Mouse (Mus musculus) neutrophil, adult 5-6 weeks (primary cell): Measurements from ENCODE around the gene Tpbpb. TPM values are rescaled to one million over a fixed set of nuclear protein-coding genes. Genes with fewer than 3 reads are reported as not detected.
"Not testable (repeated sequence)": the region's sequence is repeated elsewhere in the genome, so short reads cannot be mapped to it uniquely, and the experiment has no call there.

Source experiments
- ATAC-seq: fragments of 151-379, 151-347 bp; 2 replicates; pipeline ENCODE4 v1.8.0; 2017; ENCODE audit warnings: mild to moderate bottlenecking, moderate TSS enrichment; ENCODE audit not compliant: insufficient number of reproducible peaks, poor library complexity, low FRiP score, severe bottlenecking; ENCODE audit errors: extremely low read depth
- total RNA-seq: library from RNA; stranded (forward); fragments of 200-1000 nt; gene quantifications from 2 replicates; pipeline ENCODE4 v1.2.3, GENCODE M21; 2017

Tpbpb gene
- total RNA-seq, result not detected in 2 replicates

DNA sequence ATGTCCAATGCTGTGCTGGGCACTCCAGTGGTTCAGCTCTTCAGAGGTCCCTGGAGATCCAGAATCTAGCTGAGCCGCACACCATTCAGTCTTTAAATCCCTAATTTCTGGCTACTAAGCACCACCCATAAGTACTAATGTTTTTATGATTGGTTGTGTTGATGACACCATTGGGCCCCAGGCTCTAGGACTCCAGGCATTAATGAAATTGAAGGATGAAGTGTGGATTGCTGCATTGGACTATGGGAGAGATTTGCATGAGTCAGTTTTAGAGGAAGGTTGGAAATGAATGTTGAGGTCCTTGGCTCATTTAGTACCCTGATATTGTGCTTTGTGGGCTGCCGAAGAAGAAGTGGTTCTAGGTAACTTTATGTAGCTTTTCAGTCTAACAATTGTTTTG, at the start of gene Tpbpb:
TSS of gene Tpbpb (minus strand) at position 101 of the 400 bp plus-strand sequence.
- not testable (repeated sequence) for ATAC-seq

DNA sequence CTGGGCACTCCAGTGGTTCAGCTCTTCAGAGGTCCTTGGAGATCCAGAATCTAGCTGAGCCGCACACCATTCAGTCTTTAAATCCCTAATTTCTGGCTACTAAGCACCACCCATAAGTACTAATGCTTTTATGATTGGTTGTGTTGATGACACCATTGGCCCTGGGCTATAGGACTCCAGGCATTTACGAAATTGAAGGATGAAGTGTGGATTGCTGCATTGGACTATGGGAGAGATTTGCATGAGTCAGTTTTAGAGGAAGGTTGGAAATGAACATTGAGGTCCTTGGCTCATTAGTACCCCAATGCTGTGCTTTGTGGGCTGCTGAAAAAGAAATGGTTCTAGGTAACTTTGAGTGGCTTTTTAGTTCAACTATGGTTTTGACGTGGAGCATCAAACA, 37.2 kb upstream of the Tpbpb start, which contains the start of gene Tpbpa:
TSS of gene Tpbpa (minus strand) at position 101 of the 400 bp plus-strand sequence.
- not testable (repeated sequence) for ATAC-seq

DNA sequence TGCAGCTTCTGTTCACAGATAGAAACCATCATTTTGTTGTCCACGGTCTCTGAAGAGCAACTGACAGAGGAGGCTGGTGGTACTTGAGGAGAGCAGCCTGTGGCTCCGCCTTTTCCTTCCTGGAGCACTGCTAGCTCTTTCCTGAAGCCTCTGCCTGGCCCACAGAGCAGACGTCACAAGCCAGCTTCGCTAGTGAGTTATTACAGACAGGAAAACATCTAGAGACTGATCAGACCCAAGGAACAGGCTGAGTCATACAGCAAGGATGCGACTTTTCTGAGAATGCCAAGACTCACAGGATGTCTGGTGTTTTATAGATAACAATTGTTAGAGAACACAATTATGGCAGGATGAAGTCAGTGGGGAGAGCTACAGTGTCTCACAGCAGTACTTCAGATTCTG, 31.8 kb upstream of the Tpbpb start, which contains the start of the genes Gm49391 and Ctla2a:
TSS of gene Gm49391 (minus strand) at position 72 of the 402 bp plus-strand sequence.
TSS of gene Ctla2a (minus strand) at position 126 of the 402 bp plus-strand sequence.
- peak; percentile 39; the same call in 1 of the 2 replicates for ATAC-seq

DNA sequence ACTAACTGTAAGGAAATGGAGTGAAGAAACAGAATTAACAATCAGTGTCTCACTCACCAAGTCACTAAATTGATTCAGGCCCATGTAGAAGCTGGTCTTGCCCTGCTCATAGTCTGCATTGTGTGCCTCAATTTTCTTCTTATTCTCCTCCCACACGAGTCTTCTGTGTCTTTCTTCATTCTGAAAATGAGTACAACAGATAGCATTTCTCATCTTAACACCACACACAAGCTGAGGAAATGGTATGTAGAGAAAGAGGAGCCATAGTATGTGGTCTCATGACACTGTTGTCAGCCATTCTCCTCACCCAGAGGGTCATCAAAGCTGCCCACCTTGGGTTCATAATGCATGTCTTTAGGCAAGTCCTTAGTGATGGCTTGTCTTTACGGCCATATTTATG, 30.8 kb upstream of the Tpbpb start, which contains the start of gene Gm49393:
TSS of gene Gm49393 (minus strand) at position 101 of the 400 bp plus-strand sequence.
- ATAC-seq, result not testable (repeated sequence)

DNA sequence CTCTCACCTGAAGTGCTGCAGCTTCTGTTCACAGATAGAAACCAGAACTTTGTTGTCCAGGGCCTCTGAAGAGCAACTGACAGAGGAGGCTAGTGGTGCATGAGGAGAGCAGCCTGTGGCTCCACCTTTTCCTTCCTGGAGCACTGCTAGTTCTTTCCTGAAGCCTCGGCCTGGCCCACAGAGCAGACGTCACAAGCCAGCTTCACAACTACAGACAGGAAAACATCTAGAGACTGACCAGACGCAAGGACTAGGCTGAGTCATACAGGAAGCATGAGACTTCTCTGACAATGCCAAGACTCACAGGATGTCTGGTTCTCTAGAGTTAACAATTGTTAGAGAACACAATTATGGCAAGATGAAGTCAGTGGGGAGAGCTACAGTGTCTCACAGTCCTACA, 7.4 kb downstream of the Tpbpb start, which contains the start of gene Ctla2b:
TSS of gene Ctla2b (minus strand) at position 120 of the 400 bp plus-strand sequence.
- peak; percentile 13; the same call in 1 of the 2 replicates for ATAC-seq

DNA sequence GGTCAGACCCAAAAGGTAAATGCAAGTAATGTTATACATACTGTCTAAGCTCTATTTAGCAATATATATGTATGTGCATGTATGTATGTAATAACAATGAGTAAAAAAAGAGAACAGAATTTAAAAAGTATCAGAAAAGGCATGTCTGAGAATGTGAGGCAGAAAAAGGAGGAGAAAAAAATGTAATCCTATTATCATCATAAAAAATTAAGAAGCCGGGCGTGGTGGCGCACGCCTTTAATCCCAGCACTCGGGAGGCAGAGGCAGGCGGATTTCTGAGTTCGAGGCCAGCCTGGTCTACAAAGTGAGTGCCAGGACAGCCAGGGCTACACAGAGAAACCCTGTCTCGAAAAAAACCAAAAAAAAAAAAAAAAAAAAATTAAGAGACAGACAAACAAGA, 7.9 kb downstream of the Tpbpb start, which contains the start of gene Gm49392:
TSS of gene Gm49392 (minus strand) at position 101 of the 400 bp plus-strand sequence.
- ATAC-seq, result not testable (repeated sequence)

DNA sequence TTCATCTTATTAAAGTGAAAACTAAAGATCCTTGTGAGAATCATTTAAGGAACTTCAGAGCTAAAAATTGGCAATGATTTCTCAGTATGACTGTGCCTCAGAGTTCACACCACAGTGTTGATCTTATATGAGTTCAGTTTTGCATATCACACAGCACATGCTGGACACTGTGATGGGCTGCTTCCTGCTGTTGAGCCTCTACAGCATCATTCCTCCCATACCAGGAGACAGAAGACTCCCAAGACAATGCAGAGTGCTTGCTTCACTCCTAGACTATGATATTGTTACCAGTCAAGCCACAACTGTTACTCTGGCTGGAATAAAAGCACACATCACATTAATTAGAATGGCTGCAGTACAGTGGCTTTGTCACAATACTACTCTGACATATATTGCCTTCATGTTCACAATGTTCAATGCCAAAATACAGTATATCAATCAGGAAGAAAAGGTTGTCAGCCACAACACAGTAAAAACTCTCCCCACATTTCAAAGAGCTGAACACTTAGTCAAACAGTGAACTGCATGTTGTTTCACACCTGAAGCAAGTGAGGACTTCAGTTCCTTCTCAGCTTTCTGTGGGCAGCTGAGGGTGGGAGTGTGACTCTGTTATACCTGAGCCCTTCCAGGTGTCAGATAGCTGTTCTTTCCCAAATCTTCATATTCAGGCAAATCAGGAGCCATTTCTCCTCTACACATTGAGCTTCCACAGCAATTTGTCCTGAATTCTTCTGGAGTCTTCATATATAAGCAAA, 9.1 kb downstream of the Tpbpb start:
- ATAC-seq, result no peak

DNA sequence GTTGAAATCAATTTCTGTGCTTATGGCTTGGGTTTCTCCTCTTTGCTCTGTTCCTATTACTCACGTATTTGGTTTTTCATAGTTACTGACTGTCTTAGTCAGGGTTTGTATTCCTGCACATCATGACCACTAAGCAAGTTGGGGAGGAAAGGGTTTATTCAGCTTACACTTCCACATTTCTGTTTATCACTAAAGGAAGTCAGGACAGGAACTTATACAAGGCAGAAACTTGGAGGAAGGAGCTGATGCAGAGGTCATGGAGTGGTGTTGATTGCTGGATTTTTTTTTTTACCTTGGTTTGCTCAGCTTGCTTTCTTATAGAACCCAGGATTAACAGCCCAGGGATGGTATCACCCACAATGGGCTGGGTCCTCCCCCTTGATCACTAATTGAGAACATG, 12.4 kb downstream of the Tpbpb start:
- no peak for ATAC-seq

DNA sequence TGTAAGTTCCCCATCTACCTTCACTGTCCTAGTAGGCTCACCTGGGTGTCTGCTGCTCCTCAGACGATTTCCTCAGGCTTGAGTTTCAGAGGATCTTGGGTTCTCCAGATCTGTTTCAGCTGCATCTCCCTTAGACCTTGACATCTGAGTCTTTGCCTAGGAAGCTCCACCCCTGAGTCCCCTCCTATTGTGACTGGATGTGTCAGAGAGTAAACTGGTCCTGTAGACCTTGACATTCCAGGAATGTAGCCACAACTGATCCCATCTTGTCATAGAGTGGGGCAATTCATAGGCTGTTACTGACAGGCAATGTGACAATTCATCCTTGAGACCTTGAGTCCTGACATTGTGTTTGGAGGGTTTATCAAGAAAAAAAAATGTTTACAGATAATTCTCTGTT, 40.4 kb downstream of the Tpbpb start, which contains the start of gene 4930486L24Rik:
TSS of gene 4930486L24Rik (minus strand) at position 195 of the 400 bp plus-strand sequence.
- no peak for ATAC-seq

Other genes with a start within 250 kb of the Tpbpb start
- not detected in 2 replicates for gene BC051665, start 118.5 kb downstream of the Tpbpb start, total RNA-seq
- not detected in 2 replicates for gene Ctsll3, start 102.0 kb downstream of the Tpbpb start, total RNA-seq
- gene 4930486L24Rik, start 40.4 kb downstream of the Tpbpb start, total RNA-seq, result 0.61 TPM in 1 of 2 replicates, not detected in the other
- gene Gm49392, start 8.0 kb downstream of the Tpbpb start, total RNA-seq, result 0.61 and 1.9 TPM in 2 replicates
- 11.6 and 15.0 TPM in 2 replicates for gene Ctla2b, start 7.4 kb downstream of the Tpbpb start, total RNA-seq
- 4.9 TPM in 1 of 2 replicates, not detected in the other for gene Gm49393, start 30.7 kb upstream of the Tpbpb start, total RNA-seq
- gene Gm49391, start 31.7 kb upstream of the Tpbpb start, total RNA-seq, result 43.6 and 69.0 TPM in 2 replicates
- gene Ctla2a, start 31.7 kb upstream of the Tpbpb start, total RNA-seq, result 182 and 189 TPM in 2 replicates
- gene Tpbpa, start 37.1 kb upstream of the Tpbpb start, total RNA-seq, result 0.81 TPM in 1 of 2 replicates, not detected in the other
- not detected in 2 replicates for gene Ctsj, start 101.1 kb upstream of the Tpbpb start, total RNA-seq
- not detected in 2 replicates for gene Ctsq, start 135.8 kb upstream of the Tpbpb start, total RNA-seq